Mouse (Mus musculus): ENCODE results near the gene Ubxn1.
"Not testable (repeated sequence)": the region's sequence is repeated elsewhere in the genome, so short reads cannot be mapped to it uniquely, and the experiment has no call there.

Ubxn1 gene

GRCm38 (mm10) chr19:8857689-8858088 is 13.6 kb upstream of the Ubxn1 start:
- peak; percentile 80 for DNase-seq (ENCODE audit: low spot score)

- no peak for DNase-seq (ENCODE audit: low spot score)
These were observed 12.3 kb upstream of the Ubxn1 start for GRCm38 (mm10) chr19:8859018-8859417.

GRCm38 (mm10) chr19:8864265-8864664 is 7.0 kb upstream of the Ubxn1 start:
- DNase-seq (ENCODE audit: low spot score): no peak

- DNase-seq (ENCODE audit: low spot score): not testable (repeated sequence)
These were observed 915 bp upstream of the Ubxn1 start for GRCm38 (mm10) chr19:8870381-8870780.

- DNase-seq (ENCODE audit: low spot score): no peak
These were observed 458 bp upstream of the Ubxn1 start for GRCm38 (mm10) chr19:8870838-8871237.

- no peak for DNase-seq (ENCODE audit: low spot score)
These were observed 1.1 kb downstream of the Ubxn1 start for GRCm38 (mm10) chr19:8872266-8872840.

GRCm38 (mm10) chr19:8875031-8875430 is 3.7 kb downstream of the Ubxn1 start:
- DNase-seq (ENCODE audit: low spot score): no peak

- DNase-seq (ENCODE audit: low spot score): peak; percentile 91
These were observed 9.2 kb downstream of the Ubxn1 start, which contains the start of gene Uqcc3 for GRCm38 (mm10) chr19:8880311-8881033. TSS of gene Uqcc3 (minus strand) at chr19:8880923.

- DNase-seq (ENCODE audit: low spot score): no peak
These were observed 9.7 kb downstream of the Ubxn1 start for GRCm38 (mm10) chr19:8881034-8881392.

GRCm38 (mm10) chr19:8883616-8884015 is 12.3 kb downstream of the Ubxn1 start, which contains the start of the genes Lbhd1 and Gm49403:
TSS of gene Lbhd1 (plus strand) at chr19:8883732.
TSS of gene Gm49403 (plus strand) at chr19:8883930.
- no peak for DNase-seq (ENCODE audit: low spot score)

GRCm38 (mm10) chr19:8886916-8887584 is 15.8 kb downstream of the Ubxn1 start:
- DNase-seq (ENCODE audit: low spot score): no peak

GRCm38 (mm10) chr19:8887585-8888463 is 16.5 kb downstream of the Ubxn1 start:
- no peak for DNase-seq (ENCODE audit: low spot score)

GRCm38 (mm10) chr19:8888511-8889385 is 17.5 kb downstream of the Ubxn1 start, which contains the start of the genes 1810009A15Rik and Gm49416:
TSS of gene 1810009A15Rik (plus strand) at chr19:8888853.
TSS of gene Gm49416 (plus strand) at chr19:8888926.
- peak; percentile 95 for DNase-seq (ENCODE audit: low spot score)

- peak; percentile 86 for DNase-seq (ENCODE audit: low spot score)
These were observed 21.8 kb downstream of the Ubxn1 start, which contains the start of gene Ints5 for GRCm38 (mm10) chr19:8892829-8893766. TSS of gene Ints5 (plus strand) at chr19:8893005.

- DNase-seq (ENCODE audit: low spot score): peak; percentile 57
These were observed 24.2 kb downstream of the Ubxn1 start for GRCm38 (mm10) chr19:8895397-8895960.

GRCm38 (mm10) chr19:8896231-8896630 is 24.9 kb downstream of the Ubxn1 start:
- not testable (repeated sequence) for DNase-seq (ENCODE audit: low spot score)

GRCm38 (mm10) chr19:8897211-8897864 is 26.0 kb downstream of the Ubxn1 start:
- peak; percentile 77 for DNase-seq (ENCODE audit: low spot score)

- DNase-seq (ENCODE audit: low spot score): peak; percentile 96
These were observed 26.7 kb downstream of the Ubxn1 start, which contains the start of gene Ganab for GRCm38 (mm10) chr19:8897865-8898495. TSS of gene Ganab (plus strand) at chr19:8898071.
